Comparison of ENCODE assay signal across 10 mouse cellular contexts in the genomic region with DNA sequence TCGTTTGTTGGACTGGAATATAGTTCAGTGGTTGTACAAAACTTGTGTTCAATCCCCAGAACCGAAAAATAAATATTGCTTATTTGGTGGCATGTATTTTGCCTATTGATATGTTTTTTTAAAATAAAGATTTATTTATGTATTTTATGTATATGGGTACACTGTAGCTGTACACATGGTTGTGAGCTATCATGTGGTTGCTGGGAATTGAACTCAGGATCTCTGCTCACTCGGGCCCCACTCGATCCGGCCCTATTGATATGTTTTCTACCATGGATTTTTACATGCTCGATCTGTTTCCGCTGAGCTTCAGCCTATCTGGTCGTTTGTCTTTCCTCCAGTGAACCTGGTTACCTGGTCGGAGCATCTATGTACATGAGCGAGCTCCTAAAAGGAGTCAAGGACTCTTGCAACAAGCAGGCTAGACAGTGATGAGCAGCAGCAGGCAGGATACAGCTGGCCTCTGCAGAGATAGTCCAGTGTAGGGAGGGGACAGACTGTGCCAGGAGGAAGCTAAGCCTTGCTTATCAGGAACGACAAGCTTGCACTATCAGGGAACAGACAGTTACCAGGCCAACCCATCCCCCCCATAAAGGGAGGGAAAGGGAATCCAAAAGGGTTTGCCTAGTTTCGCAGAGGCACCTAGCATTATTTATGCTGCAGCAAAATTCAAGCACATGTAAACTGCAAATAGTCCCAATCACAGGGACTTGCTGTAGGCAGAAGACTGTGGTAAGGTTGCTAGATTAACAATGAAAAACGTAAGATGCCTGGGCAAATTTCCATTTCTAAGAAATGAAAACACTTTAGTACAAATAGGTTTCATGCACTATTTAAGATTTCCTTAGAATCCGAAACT. TPM values are rescaled to one million over a fixed set of nuclear protein-coding genes. Genes with fewer than 3 reads are reported as not detected.
DNase-seq lines count a peak whose midpoint lies in the region; ATAC-seq and TF ChIP-seq lines count a peak whose summit lies in the region.
"Had no signal": no experiment of that assay in that cellular context is flagged by ENCODE, and none has a peak within 500 bp of the region (broad histone marks: within the 10 kb centered on the region; RNA-seq: fewer than 3 reads in every experiment).

No protein-coding gene starts in this region.

- no peaks in the 10 kb centered on the region for H3K27me3 ChIP-seq in heart, adult 2 months (ENCODE audit: control insufficient read depth, insufficient read depth, low read length)
- H3K27me3 ChIP-seq in intestine, embryonic 14.5 days (replicated peaks; ENCODE audit: control insufficient read depth, insufficient read depth, low read length) = no peaks in the 10 kb centered on the region
- no peaks in the 10 kb centered on the region for H3K27me3 ChIP-seq in megakaryocyte, embryonic 14.5 days (replicated peaks)
- H3K27me3 ChIP-seq: neural tube, embryonic 13.5 days had no signal

- intact Hi-C loops in heart, adult 2 months (cut with DNase I) = no loop called here
- intact Hi-C loops in heart, postnatal 14 days (cut with DNase I) = no loop called here
- intact Hi-C loops in left cerebral cortex, postnatal 10 days (cut with DNase I) = loop anchor here (10.0 kb wide), 1 partner anchor 86 kb away; no protein-coding TSS in a partner anchor

- no peak overlapping the region for H3K27ac ChIP-seq in heart, adult 2 months
- no peak overlapping the region for H3K27ac ChIP-seq in intestine, embryonic 14.5 days (ENCODE audit: low read depth)
- H3K27ac ChIP-seq: gastrocnemius, adult 2 months; neural tube, embryonic 13.5 days had no signal

- ATAC-seq in intestine, embryonic 14.5 days (replicated peaks; ENCODE audit: low FRiP score, low TSS enrichment, low read depth) = peak; percentile 50; the same call in 1 of the 2 replicates

- H3K9ac ChIP-seq in heart, adult 2 months (ENCODE audit: low read depth, low read length) = no peak overlapping the region
- no peak overlapping the region for H3K9ac ChIP-seq in intestine, embryonic 14.5 days (ENCODE audit: low read length)
- H3K9ac ChIP-seq: neural tube, embryonic 13.5 days had no signal

- 45% methylated on average over 14 of the region's 14 CpGs for WGBS in heart, adult 2 months
- 60% methylated on average over 14 of the region's 14 CpGs for WGBS in intestine, embryonic 14.5 days

- no peak for TF ChIP-seq POLR2A in heart, adult 2 months (IDR thresholded peaks at IDR 0.05; ENCODE audit: insufficient read depth, low read depth, low read length)

- H3K4me3 ChIP-seq in heart, adult 2 months = no peak overlapping the region
- no peak overlapping the region for H3K4me3 ChIP-seq in intestine, embryonic 14.5 days (ENCODE audit: low read depth, low read length)
- peak overlapping the region; percentile 89 for H3K4me3 ChIP-seq in megakaryocyte, embryonic 14.5 days (replicated peaks)
- H3K4me3 ChIP-seq: gastrocnemius, adult 2 months; neural tube, embryonic 13.5 days had no signal

- H3K4me2 ChIP-seq in intestine, embryonic 14.5 days (ENCODE audit: low read length) = no peak overlapping the region
- H3K4me2 ChIP-seq: neural tube, embryonic 13.5 days had no signal

- no peak for TF ChIP-seq CTCF in heart, adult 2 months (IDR thresholded peaks at IDR 0.05)

- H3K4me1 ChIP-seq in heart, adult 2 months (ENCODE audit: control insufficient read depth, insufficient read depth, low read length) = peaks cover 6% of the 10 kb centered on the region
- H3K4me1 ChIP-seq in intestine, embryonic 14.5 days (replicated peaks; ENCODE audit: control insufficient read depth, insufficient read depth, low read length) = peaks cover 4% of the 10 kb centered on the region; the same call in 1 of the 2 replicates
- peaks cover 92% of the 10 kb centered on the region for H3K4me1 ChIP-seq in megakaryocyte, embryonic 14.5 days
- H3K4me1 ChIP-seq: neural tube, embryonic 13.5 days had no signal

- DNase-seq in heart, adult 2 months = peak in 1 of 2 experiments; percentile 22
- DNase-seq in heart, postnatal 14 days = no peak
- peak; percentile 63 for DNase-seq in adrenal gland, postnatal 14 days
- DNase-seq in intestine, embryonic 14.5 days (ENCODE audit: low spot score) = no peak
- no peak for DNase-seq in urinary bladder, postnatal 36 days (ENCODE audit: low spot score in 2 of 2)
- DNase-seq in left cerebral cortex, postnatal 10 days (ENCODE audit: extremely low spot score in 1 of 2, low spot score in 2 of 2) = no peak
- no peak for DNase-seq in kidney, adult 8-10 months
- DNase-seq: gastrocnemius, adult 2 months had no signal

- no peaks in the 10 kb centered on the region for H3K79me2 ChIP-seq in heart, adult 2 months (replicated peaks; ENCODE audit: control insufficient read depth, insufficient read depth, low read length)

- no peaks in the 10 kb centered on the region for H3K36me3 ChIP-seq in heart, adult 2 months (ENCODE audit: control insufficient read depth, insufficient read depth, low read length)
- H3K36me3 ChIP-seq in intestine, embryonic 14.5 days (ENCODE audit: control insufficient read depth, insufficient read depth, low read length) = no peaks in the 10 kb centered on the region
- H3K36me3 ChIP-seq in megakaryocyte, embryonic 14.5 days (replicated peaks; ENCODE audit: low read length) = no peaks in the 10 kb centered on the region
- H3K36me3 ChIP-seq: neural tube, embryonic 13.5 days had no signal

- peak; percentile 63; the same call in 1 of the 2 replicates for TF ChIP-seq EP300 in heart, adult 2 months (IDR thresholded peaks at IDR 0.05; ENCODE audit: insufficient read depth, low read depth, low read length)

- H3K9me3 ChIP-seq in intestine, embryonic 14.5 days (ENCODE audit: control insufficient read depth, low read length) = no peaks in the 10 kb centered on the region
- no peaks in the 10 kb centered on the region for H3K9me3 ChIP-seq in megakaryocyte, embryonic 14.5 days
- H3K9me3 ChIP-seq: neural tube, embryonic 13.5 days had no signal

RNA-seq across cellular contexts. Expression of a gene that starts 7.3 kb away (rescaled TPM):
- 100 to 1,000 TPM; 101 to 113 TPM for total RNA-seq in heart, adult 2 months (2021)
- 12.8 and 34.5 TPM in 2 replicates for polyA plus RNA-seq in heart, adult 2 months (2012; rRNA removed)
- total RNA-seq in heart, postnatal 14 days (2021) = 100 to 1,000 TPM; 103 to 116 TPM
- 184 and 206 TPM in 2 replicates for total RNA-seq in adrenal gland, postnatal 14 days (2021)
- polyA plus RNA-seq in intestine, embryonic 14.5 days (2014; fragmentation: Nextera tagmentation; extraction: Ambion mirVana) = 81.6 and 82.2 TPM in 2 replicates
- 3.2 and 38.3 TPM in 2 replicates for polyA plus RNA-seq in megakaryocyte, embryonic 14.5 days (2012; ENCODE audit: insufficient read depth, low replicate concordance)
- total RNA-seq in left cerebral cortex, postnatal 10 days (2021) = 10 to 100 TPM; 75.7 to 86.0 TPM
